Mouse (Mus musculus): ENCODE data around the gene Cask.

The Cask gene

DNA sequence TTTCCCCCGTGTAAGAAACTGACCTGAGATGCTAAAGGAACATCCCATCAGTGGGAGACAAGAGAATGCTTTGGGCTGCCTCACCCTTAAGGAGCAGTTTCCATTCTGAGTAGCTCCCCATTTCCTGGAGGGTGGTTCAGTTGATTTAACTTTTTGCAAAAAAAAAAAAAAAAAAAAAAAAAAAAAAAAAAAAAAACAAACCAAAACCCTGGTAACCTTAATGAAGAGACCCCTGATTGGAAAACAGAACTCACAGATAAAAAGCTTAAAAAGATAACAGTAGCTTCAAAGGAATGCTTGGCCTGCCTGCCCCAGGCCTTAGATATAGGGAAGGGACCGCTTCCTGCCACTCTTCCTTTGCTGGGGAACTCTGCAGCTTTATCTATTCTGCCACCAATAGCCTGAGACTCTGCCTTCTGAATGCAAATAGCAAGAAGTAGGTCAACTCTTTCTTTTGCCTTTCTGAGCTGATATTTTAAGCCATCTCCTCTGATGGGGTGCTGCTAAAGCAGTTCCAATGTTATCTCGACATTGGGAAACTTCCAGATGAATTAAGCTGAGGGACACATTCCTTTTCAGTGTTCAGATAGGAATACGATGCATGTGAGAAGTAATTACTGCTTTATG is 332.3 kb downstream of the Cask start:
- no peak for DNase-seq (ENCODE audit: low read depth, low spot score)

DNA sequence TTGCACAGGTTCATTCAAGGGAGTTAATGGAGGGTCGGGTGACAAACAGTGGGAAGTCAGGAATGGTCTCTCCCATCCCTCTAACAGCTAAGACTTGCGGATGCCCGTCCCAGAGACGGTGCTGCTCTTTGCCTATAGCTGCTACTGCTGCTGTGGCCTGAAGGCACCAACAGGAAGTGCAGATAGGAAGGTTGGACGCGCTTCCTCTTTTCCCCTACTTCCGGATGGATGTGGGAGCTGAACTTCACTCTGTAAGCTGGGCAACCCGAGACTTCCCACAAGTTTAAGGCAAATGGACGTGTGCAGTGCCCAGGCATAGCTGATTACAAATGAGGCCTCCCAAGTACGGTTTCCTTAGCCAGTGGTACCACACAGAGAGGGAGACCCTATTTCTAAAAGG is 333.1 kb downstream of the Cask start:
- no peak for DNase-seq (ENCODE audit: low read depth, low spot score)

DNA sequence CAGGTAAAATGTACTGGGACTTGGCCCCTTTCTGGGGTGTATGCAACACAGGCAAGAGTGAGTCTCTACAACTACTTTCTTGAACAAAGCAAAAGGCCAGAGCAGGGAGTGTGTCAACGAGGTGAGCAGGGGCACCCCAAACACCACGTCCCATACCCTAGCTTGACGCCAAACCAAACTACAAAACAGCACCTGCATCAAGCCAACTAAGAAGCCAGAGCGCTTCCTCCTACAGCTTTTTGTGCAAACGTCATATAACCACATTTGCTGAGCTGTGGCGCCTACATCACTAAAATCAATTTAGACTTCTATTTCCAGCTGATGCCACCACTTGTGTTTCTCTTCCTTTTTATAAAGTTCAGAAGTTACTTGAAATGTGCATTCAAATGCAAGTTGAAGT is 334.7 kb downstream of the Cask start:
- DNase-seq (ENCODE audit: low read depth, low spot score), result no peak

DNA sequence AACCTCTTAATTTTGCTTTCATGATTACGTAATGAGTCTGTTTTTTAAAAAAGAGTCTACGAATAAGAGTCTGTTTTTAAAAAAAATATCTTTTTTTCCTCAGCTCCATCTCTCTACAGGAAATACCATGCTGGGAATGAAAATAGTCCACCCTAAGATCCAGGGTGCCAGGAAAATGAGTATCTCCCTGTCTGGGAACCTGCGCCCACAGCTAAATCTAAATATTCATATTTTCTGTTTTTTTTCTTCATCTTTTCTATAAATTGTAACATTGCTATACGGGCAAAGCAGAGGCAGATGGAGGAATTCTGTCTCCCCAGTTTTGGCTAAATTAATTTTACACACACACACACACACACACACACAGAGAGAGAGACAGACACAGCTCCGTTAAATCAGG is 337.3 kb downstream of the Cask start:
- no peak for DNase-seq (ENCODE audit: low read depth, low spot score)

DNA sequence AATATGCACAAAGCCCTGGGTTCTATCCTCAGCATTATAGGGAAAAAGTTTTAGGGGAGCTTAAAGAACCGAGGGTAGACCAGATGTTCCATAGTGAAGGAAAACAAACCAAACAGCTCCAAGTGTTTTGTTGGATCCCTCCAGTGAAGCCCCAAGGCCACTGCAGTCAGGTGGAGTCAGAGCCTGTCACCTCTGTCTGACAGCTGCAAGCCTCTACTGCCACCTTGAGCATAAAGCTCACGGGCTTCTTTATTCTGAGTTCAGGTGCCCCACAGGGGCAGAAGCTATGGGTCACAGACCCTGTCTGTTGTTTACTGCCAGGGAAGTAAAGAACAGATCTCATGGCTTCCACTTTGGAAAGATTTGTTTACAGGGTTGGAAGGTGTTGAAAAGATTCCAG is 338.0 kb downstream of the Cask start:
- no peak for DNase-seq (ENCODE audit: low read depth, low spot score)

DNA sequence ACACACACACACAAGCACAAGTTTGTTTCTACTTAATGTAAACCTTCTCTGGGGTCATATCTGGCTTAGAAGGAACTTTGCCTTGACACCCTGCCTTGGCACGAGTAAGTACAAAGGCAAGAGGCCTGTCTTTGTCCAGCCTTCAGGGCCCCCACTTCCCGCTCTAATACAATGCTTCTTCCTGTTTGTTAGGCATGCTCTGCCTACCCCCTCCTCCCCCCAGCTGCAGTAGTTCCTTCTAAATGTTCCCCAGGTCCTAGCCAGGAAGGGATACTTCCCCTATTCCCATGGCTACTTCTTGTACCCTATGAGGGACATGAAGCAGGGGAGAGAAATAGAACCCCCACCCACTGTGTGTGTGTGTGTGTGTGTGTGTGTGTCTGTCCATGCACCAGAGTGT is 344.8 kb downstream of the Cask start:
- DNase-seq (ENCODE audit: low read depth, low spot score), result no peak

DNA sequence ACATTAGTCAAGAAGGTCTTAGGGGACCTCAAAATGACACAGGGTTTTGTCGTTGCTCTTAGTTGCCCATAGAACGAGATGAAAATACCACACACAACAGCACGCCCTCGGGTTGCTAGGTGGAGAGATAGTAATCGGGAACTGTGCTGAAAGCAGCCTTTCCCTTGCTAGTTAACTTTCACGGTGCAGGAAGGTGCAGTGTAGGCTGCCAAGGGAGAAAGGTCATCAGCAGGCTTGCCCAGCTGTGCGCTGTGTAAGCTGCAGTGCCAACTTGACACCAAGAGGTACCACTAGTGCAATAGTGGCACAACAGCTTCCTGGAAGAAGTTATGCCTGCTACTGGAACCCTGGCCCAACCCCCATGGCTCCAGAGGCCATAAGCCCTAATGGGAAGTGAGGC is 346.8 kb downstream of the Cask start:
- DNase-seq (ENCODE audit: low read depth, low spot score), result no peak

DNA sequence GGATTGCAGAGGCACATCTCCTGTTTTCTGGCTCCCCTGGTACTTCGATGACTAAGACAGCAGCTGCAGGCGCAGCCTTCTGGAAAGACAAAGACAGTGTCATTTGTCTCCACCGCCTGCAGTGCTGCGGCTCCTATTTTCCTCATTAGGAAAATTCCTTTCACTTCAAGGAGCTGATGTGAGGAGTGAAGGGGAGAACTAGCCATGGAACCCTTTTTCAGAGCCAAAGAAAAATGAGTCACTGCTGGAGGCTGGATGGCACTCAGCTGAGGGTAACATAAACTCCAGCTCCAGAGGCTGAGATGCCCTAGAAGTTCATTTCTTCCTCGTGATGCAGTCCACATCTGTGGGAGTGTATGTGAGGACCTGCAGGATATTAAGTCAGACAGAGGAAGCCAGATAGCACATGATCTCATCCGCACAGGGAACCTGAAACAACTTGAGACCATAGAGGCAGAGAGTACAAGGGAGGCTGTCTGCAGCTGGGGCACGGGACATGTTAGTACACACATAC is 348.2 kb downstream of the Cask start:
- no peak for DNase-seq (ENCODE audit: low read depth, low spot score)

DNA sequence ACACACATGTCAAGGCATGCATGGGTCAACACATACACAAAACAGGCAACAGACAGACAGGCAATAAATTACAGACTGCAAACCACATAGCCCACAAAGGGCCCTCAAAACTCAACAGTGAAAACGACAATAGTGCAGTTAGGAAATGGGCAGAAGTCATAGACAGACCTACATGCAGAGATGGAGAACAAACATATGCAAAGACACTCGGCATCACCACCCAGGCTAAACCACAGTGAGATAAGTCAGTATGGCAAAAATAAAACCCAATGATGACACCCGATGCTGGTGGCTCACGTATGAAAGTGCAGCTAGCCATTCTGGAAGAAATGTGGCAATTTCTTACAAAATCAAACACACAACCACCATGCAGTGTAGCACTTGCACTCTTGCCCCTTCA is 350.9 kb downstream of the Cask start:
- no peak for DNase-seq (ENCODE audit: low read depth, low spot score)

DNA sequence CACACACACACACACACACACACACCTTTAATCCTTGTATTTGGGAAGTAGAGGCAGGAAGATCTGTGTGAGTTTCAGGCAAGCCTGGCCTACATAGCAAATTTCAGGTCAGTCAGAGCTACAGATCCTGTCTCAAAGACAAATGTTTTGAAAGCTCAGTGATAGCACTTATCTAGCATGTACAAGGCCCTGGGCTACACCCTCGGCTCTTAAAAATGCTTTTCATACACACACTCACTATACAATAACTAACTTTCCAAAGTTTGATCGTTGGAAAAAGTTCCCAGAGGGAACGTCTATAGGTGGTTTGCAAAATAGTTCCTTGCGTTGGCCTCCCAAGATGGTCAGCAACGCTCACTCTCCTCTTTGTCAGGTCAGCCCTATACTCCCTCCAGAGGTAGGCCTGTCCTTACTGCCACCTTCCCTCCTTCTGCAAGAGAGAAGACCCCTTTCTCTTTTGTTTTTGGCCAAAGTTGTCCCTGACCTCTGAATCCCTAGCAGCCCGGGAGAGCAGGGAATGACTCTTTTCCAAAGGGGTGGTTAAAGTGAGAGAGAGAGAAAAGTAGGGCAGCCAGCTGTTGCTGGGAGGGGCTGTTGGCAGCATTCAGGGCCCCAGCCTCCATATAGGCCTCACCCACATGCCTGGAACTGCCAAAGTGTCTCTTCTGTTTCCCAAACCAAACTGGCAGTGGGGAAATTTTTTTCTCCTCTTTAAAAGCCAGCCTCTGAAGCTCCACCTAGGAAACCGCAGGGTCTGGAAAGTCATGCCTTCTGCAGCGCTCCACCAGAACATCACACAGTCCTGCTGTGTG is 356.1 kb downstream of the Cask start:
- no peak for DNase-seq (ENCODE audit: low read depth, low spot score)

DNA sequence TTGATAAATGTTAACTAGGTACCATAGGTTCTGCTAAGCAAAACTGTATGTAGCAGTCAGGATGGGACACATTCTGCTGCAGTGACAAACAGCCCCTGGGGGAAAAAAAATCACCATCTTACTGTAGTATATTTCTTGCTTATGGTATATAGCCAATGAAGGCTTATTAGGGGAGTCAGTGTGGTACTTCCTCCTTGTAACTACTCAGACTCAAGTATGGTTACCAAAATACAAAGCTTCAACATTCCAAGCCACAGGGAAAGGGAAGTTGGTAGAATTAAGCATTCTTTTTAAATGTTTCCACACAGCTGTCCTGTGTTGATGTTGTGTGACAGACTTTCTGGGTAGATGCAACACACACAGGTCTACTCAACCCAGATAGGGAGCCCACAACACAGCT is 358.2 kb downstream of the Cask start:
- DNase-seq (ENCODE audit: low read depth, low spot score), result no peak

DNA sequence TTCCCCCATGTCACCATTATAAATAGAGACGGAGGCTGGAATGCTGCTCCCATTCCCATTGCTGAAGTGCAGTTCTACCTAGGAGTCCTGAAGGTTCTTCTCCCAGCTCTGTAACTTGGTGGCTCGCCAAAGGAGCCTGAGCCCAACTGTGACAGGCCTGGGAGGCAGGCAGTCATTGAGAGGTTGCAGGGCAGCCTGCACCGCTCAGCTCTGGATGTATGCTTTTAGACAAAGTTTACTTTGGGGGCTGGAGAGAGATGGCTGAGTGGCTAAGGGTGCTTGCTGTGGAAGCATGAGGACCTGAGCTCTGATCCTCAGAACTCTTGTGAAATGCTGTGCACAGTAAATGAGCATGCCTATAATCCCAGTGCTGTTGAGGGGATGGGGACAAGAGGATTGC is 360.2 kb downstream of the Cask start:
- no peak for DNase-seq (ENCODE audit: low read depth, low spot score)

DNA sequence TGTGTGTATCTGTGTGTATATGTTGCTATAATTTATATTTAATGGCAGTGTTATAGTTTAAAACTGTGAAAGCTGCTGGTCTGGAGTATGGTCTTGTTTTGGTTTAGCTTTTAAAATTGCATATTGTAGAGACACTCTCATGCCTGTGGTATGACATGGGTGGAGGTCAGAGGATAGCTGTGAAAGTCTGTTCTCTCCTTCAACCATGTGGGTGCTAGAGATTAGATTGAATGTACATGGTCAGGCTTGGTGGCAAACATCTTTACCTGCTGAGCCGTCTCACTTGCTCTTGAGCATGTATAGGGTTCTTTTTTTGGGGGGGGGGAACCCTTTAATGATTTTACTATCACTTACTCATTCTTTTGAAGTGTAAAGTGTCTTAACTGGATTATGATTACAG is 361.4 kb downstream of the Cask start:
- DNase-seq (ENCODE audit: low read depth, low spot score), result no peak

DNA sequence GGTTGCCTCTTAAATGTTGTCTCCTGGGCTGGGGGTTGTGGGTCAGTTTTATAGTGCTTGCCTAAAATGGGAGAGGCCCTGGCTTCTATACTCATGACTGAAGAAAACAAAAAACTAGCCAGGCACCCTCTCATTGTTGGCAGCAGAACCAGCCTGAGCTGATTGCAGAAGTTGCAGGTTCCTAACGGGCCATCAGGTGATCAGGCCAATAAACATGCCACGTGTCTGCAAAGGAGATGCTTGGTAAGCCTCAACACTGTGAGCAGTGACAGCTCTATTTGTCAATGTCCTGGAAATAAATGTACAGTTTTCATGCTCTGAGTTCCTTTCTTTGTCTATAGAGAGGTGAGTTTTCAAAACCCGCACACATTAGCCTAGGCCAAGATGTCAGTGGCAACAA is 362.2 kb downstream of the Cask start:
- DNase-seq (ENCODE audit: low read depth, low spot score), result no peak

DNA sequence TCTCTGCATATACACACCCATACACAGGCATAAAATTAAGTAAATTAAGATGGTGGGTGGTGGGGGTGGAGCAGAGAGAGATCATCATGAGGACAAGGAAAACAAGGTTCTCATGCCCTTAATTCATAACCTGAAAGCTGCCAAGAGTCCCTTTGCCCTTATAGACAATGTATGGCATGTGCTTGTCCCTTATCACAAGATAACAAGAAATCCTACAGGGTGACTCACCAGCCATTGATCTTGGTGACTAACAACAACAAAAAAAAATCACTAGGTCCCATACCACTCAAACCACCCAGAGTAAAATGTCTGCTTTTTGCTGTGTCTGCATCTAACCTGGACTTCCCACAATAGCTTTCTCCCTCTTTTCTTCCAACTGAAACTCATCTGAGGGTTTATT is 366.7 kb downstream of the Cask start:
- no peak for DNase-seq (ENCODE audit: low read depth, low spot score)

DNA sequence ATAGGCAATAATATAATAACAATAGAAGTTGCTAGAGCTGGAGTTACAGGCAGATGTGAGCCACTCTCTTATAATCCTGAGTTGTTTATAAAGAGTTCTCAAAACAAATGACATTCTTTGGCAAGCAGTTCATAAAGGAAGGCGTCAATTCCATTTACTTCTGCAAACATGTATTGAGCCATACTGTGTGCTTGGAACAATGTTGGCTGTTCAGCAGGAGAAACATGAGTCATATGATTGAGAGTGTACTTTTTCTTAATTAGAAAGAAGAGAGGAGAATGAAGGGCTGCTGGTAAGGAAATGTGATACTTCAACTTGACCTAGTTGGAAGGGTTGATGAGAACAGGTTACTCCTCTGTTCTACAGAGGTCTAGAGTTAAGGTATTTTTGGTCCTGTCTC is 368.6 kb downstream of the Cask start:
- no peak for DNase-seq (ENCODE audit: low read depth, low spot score)

DNA sequence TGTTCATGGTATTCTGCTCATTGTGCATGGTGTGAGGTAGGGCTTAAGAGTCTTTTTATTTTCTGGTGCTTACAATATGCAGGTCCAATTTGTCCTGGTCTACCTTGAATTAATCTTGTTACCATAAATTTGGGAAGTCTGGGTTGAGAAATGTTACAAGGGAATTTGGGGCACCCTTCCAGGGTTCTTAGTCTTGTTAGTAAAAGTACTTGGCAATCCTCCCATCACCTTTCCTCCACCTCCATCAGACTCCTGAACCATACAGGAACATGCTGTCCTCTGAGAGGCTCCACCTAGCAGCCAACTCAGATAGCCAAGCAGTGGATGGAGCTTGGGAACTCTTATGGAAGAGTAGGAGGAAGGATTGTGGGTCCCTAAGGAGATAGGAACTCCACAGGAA is 371.6 kb downstream of the Cask start:
- no peak for DNase-seq (ENCODE audit: low read depth, low spot score)

DNA sequence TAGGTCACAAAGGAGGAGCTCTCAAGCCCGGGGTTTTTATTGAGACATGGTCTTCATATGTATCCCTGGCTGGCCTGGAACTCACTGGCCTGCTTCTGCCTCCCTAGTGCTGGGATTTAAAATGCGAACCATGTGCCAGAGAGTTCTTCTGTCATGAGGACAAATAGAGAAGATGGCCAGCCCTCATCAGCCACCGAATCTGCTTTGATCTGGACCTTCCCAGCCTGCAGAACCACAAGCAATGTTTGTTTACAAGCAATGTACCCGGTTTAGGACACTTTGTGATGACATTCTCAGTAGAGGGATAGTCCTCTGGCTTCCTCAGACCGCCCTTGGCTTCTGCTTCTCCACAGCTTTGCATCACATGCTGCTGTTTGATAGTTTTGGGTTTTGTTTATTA is 372.9 kb downstream of the Cask start:
- no peak for DNase-seq (ENCODE audit: low read depth, low spot score)

DNA sequence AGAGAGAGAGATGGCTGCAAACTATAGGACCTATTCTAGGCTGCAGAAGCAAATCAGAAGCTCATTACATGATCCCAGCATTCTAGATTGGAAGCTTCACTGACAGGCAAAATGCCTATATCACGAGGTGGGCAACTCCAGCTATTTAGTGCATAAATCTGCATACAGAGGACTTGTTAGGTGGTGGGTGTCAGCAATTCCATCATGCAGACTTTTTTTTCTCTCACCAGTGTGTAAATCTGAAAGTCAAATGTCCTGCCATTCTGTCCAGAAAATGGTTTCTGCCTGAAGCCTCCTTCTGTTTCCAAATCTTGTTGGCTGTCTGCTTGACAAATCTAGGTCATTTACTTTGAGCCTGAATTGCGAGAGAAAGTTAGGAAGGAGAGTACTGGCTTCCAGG is 373.6 kb downstream of the Cask start:
- no peak for DNase-seq (ENCODE audit: low read depth, low spot score)

DNA sequence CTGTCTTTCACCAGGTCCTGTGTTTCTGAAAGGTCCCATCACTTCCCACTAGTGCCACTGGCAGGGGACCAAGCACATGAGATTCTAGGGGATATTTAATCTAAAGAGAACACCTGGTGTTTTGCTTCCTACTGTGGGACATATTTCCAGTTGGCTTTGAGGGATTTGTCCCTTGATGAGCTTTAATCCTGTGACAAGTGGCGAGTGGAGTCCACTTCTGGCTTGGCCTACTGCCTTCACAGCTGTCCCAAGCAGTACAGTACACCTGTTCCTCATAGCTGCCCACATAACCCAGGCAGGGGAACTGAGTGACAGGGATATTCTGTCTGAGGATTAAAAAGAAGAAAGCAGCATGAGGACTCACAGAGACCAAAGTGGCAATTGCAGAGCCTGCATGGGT is 375.8 kb downstream of the Cask start:
- no peak for DNase-seq (ENCODE audit: low read depth, low spot score)

DNA sequence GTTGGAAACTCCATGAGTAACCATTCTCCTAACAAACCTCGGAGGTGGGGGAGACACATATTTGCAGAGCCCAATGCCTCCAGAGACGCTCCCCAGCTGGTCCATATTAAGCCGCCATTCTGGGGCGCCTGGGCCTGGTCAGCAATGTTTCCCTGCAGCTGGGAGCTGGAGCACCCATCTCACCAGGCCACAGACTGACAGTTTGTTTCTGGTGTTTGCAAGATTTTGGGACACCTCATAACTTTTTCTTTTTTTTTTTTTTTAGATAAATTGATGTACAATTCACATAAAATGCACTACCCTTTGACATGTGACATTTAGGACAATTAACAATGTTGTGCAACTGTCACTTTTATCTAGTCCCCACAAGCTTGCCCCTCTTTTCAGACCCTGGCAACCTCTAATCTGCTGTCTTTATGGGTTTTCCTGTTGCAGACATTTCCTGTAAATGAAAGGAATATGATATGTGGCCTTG is 378.4 kb downstream of the Cask start:
- no peak for DNase-seq (ENCODE audit: low read depth, low spot score)

DNA sequence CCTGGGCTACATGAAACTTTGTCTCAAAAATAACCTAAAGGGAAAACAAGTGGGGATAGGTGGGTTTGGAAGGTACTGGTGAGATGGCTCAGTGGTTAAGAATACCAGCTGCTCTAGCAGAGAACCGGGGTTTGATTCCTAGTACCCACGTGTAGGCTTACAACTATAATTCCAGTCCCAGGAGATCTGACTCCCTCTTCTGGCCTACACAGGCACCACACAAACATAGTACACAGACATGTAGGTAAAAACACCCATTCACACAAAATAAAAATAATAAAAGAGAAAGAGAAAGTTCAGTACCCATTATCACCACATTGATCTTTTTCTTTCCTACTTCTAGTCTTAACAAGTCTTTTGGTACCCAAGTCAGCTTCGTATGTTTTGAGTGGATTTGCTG is 379.2 kb downstream of the Cask start:
- DNase-seq (ENCODE audit: low read depth, low spot score), result no peak
